Mouse (Mus musculus) gastrocnemius, postnatal 36 days (tissue): ENCODE results near the gene Vmn1r70. TPM values are rescaled to one million over a fixed set of nuclear protein-coding genes. Genes with fewer than 3 reads are reported as not detected.

Experiments used
- DNase-seq, 2 experiments: peaks; one replicate each; pipeline ENCODE4 v3.0.0; 2022
- intact Hi-C: fragments of 180-260 bp; cut with DNase I; formaldehyde crosslinking; loops from one replicate; pipeline ENCODE4 v1.15.1; 2025
- long read RNA-seq, 2 experiments: library from polyadenylated mRNA; stranded (forward); transcript quantifications; one replicate each; pipeline ENCODE4 v2.0.0; 2021
- total RNA-seq, 2 experiments: library from RNA; stranded (reverse); gene quantifications; 2 replicates each; pipeline ENCODE4 v1.2.3; 2021

Gene Vmn1r70
- total RNA-seq: not detected
- long read RNA-seq, experiment 1: 0 reads
- long read RNA-seq, experiment 2: 0 reads

DNA sequence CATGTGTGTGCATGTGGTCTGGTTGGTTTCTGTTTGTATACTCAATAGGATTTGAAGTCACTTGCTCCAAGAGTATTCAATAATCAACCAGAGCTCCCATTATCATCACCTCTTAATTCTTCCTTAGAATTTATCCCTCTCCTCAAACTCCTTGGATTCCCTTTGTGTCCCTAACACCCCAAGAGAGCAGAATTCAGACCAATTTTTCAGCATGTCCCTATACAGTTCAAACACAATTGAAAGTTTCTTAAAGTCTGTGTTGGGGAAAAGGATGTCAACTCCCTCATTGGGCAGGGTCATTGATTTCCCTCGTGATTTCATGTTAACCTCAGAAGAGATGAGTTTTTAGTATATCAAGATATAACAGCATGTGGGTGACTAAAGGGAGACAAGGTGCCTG lies at the start of gene Vmn1r70:
Gene Vmn1r70 (plus strand): TSS at position 301 of the 400 bp plus-strand sequence.
- no peak for DNase-seq
- intact Hi-C loops: no loop called here

DNA sequence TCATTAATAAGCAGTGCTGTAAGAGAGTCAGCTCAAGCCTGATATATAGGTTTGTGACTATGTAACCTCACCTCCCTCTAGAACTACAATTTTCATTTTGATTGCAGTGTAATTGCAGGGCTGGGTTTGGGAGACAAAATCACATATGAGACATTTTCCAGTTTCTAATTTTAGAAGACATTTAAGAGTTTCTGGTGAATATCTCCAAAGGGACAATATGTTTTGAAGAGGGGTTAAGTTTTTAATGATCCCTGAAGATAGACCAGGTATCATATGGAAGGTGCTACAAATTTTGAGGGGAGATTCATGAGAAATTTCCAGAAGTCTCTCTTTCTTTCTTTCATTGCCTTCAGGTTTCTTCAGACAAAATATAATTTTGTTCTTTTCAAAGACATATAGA lies 17.8 kb upstream of the Vmn1r70 start, which contains the start of gene Vmn1r69:
Gene Vmn1r69 (minus strand): TSS at position 101 of the 400 bp plus-strand sequence.
- DNase-seq: no peak
- intact Hi-C loops: no loop called here

Other genes with a start within 250 kb of the Vmn1r70 start
- not detected for gene Vmn1r67, start 188.2 kb upstream of the Vmn1r70 start, total RNA-seq
- gene Zik1, start 136.1 kb upstream of the Vmn1r70 start, total RNA-seq: 1 to 10 TPM in 1 of 2 experiments, under 1 TPM in 1; 0.94 to 1.1 TPM
- gene Vmn1r68, start 73.0 kb upstream of the Vmn1r70 start, total RNA-seq: not detected
- not detected for gene Vmn1r69, start 17.9 kb upstream of the Vmn1r70 start, total RNA-seq
- gene Nlrp4b, start 56.3 kb downstream of the Vmn1r70 start, total RNA-seq: not detected
- gene Vmn1r71, start 122.8 kb downstream of the Vmn1r70 start, total RNA-seq: not detected